Mouse (Mus musculus): ENCODE data around the gene Scube2. TPM values are rescaled to one million over a fixed set of nuclear protein-coding genes. Genes with fewer than 3 reads are reported as not detected.

The Scube2 gene
- polyA plus RNA-seq, 1 experiment from 2014 or later, result 3.2 TPM

DNA sequence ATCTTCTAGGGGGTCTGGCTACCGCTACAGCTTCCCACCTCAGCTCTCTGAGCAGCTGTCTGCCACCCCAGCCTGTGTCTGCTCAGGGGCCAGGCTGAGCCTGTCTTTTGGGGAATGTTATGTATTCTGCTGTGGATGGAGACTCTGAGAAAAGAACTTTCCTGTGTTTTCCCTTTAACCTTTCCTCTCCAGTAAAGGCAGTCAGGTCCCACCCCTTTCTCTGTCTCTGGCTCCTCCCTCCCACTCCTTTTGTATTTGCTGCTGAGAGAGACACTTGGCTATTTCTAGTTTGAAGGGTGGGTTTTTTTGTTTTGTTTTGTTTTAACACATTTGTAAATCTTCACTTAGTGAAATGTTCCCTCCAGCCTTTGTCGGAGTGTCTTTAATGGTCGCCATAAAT, 1.2 kb upstream of the Scube2 start:
- H3K4me2 ChIP-seq (replicated peaks; ENCODE audit: low read depth, low read length), result no peak overlapping the region
- no peak overlapping the region for H3K9ac ChIP-seq (ENCODE audit: low read depth, low read length)
- WGBS, result 29% methylated on average over 3 of the region's 3 CpGs
- H3K27ac ChIP-seq (ENCODE audit: low read depth, low read length), result no peak overlapping the region
- ATAC-seq (ENCODE audit: low FRiP score) (peak; percentile 25; the same call in 1 of the 2 replicates), DNase-seq (ENCODE audit: low spot score) (peak; percentile 28)
- no peak overlapping the region for H3K4me3 ChIP-seq (ENCODE audit: low read depth, low read length)
- H3K4me1 ChIP-seq (replicated peaks; ENCODE audit: control insufficient read depth, insufficient read depth, low read length), result peaks cover 3% of the 10 kb centered on the region; the same call in 1 of the 2 replicates
- no peaks in the 10 kb centered on the region for H3K36me3 ChIP-seq (ENCODE audit: control insufficient read depth, insufficient read depth, low read length)
- peaks cover 6% of the 10 kb centered on the region; the same call in 1 of the 2 replicates for H3K27me3 ChIP-seq (ENCODE audit: control insufficient read depth, insufficient read depth, low read length)
- no peaks in the 10 kb centered on the region for H3K9me3 ChIP-seq (ENCODE audit: control insufficient read depth, low read length)

DNA sequence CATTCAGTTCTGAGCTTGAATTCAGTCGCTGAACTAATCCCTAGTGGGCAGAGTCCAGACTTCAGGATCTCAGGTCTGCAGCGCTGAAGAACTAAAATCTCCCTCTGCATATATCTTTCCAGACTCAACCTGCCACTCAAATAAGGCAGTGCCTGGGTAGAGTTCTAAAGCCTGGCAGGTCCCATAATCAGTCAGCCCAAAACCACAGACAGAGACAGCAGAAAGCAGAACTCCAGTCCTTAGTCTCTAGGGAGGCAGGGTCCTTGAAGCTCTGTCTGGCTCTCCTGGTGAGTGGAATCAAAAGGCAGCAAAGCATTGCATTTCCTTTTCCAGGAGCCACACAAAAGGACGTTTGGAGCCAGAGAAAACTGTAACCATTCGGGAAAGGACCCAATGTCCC, 1.9 kb downstream of the Scube2 start:
- DNase-seq (ENCODE audit: low spot score) (no peak), ATAC-seq (ENCODE audit: low FRiP score) (no peak)
- H3K27ac ChIP-seq (ENCODE audit: low read depth, low read length), result no peak overlapping the region
- peaks cover 6% of the 10 kb centered on the region; the same call in 1 of the 2 replicates for H3K27me3 ChIP-seq (ENCODE audit: control insufficient read depth, insufficient read depth, low read length)
- 17% methylated on average over 4 of the region's 4 CpGs for WGBS
- H3K4me1 ChIP-seq (replicated peaks; ENCODE audit: control insufficient read depth, insufficient read depth, low read length), result peaks cover 3% of the 10 kb centered on the region; the same call in 1 of the 2 replicates
- H3K36me3 ChIP-seq (ENCODE audit: control insufficient read depth, insufficient read depth, low read length), result no peaks in the 10 kb centered on the region
- H3K9me3 ChIP-seq (ENCODE audit: control insufficient read depth, low read length), result no peaks in the 10 kb centered on the region
- H3K9ac ChIP-seq (ENCODE audit: low read depth, low read length), result no peak overlapping the region
- no peak overlapping the region for H3K4me3 ChIP-seq (ENCODE audit: low read depth, low read length)
- H3K4me2 ChIP-seq (replicated peaks; ENCODE audit: low read depth, low read length), result no peak overlapping the region

DNA sequence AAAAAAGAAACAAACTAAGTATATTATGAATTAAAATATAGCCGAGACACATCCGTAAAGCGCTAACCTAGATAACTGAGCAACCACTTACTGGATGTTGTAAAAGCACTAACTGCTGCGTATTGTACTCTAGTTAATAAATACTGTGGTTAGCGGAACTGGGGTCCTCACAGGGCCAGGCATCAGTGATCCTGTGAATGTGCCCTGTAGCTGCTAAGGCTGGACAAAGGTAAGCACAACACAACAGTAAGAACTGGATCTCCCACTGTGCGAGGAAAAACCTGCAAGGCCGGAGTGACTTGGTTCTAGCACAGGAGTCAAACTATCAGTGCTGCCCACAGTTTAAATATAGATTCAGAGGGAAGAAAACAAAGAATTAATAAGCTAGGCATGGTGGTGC, 5.3 kb downstream of the Scube2 start:
- Histone ChIP-seq H3K9ac (ENCODE audit: low read depth, low read length) (no peak overlapping the region), H3K4me2 (replicated peaks; ENCODE audit: low read depth, low read length) (no peak overlapping the region), H3K27ac (ENCODE audit: low read depth, low read length) (no peak overlapping the region), H3K4me3 (ENCODE audit: low read depth, low read length) (no peak overlapping the region), H3K36me3 (ENCODE audit: control insufficient read depth, insufficient read depth, low read length) (no peaks in the 10 kb centered on the region), H3K4me1 (replicated peaks; ENCODE audit: control insufficient read depth, insufficient read depth, low read length) (no peaks in the 10 kb centered on the region), H3K27me3 (ENCODE audit: control insufficient read depth, insufficient read depth, low read length) (peaks cover 6% of the 10 kb centered on the region; the same call in 1 of the 2 replicates), H3K9me3 (ENCODE audit: control insufficient read depth, low read length) (no peaks in the 10 kb centered on the region)
- DNase-seq (ENCODE audit: low spot score) (no peak), ATAC-seq (ENCODE audit: low FRiP score) (no peak)
- 83% methylated on average over 7 of the region's 7 CpGs for WGBS

DNA sequence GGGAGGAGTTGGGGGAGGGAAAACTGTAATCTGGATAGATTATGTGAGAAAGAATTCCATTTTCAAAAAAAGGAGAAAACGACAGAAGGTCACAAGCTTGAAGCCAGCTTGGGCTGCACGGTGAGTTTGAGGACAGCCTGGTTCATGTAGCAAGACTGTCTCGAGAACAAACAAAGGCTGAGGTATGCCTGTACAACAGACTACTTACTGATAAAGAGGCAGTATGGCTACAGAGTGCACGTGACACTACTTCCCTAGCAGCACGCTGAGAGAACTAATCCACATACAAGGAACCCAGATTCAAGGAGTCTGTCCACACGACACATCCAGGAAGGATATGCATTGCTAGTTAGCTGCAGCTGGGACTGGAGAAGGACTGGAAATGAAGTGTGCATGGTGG, 6.1 kb downstream of the Scube2 start:
- ATAC-seq (ENCODE audit: low FRiP score) (no peak), DNase-seq (ENCODE audit: low spot score) (no peak)
- H3K4me3 ChIP-seq (ENCODE audit: low read depth, low read length), result no peak overlapping the region
- H3K36me3 ChIP-seq (ENCODE audit: control insufficient read depth, insufficient read depth, low read length), result no peaks in the 10 kb centered on the region
- no peak overlapping the region for H3K9ac ChIP-seq (ENCODE audit: low read depth, low read length)
- 77% methylated on average over 6 of the region's 6 CpGs for WGBS
- no peaks in the 10 kb centered on the region for H3K4me1 ChIP-seq (replicated peaks; ENCODE audit: control insufficient read depth, insufficient read depth, low read length)
- H3K4me2 ChIP-seq (replicated peaks; ENCODE audit: low read depth, low read length), result no peak overlapping the region
- no peak overlapping the region for H3K27ac ChIP-seq (ENCODE audit: low read depth, low read length)
- no peaks in the 10 kb centered on the region for H3K9me3 ChIP-seq (ENCODE audit: control insufficient read depth, low read length)
- H3K27me3 ChIP-seq (ENCODE audit: control insufficient read depth, insufficient read depth, low read length), result no peaks in the 10 kb centered on the region

DNA sequence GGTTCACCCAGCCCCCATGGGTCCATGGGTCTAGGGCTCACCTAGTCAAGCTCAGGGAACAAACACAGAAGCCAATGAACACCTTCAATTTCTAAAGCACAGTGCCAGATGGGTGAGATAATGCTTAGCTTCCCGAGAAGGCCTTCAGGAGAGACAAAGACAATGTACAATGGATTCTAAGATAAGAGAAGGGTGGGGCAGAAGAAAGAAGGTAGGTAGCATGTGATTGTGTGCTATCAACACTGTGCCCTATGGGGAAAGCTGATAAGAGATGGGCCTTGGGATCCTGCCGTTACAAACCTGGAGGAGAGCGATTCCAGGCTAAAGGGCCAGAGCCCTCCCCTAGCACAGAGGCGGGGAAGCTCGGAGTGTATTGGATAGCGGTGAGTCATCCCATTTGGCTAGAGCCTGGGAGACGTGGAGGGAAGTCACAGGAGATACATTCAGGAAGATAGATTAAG, 12.7 kb downstream of the Scube2 start:
- DNase-seq (ENCODE audit: low spot score) (no peak), ATAC-seq (ENCODE audit: low FRiP score) (no peak)
- H3K36me3 ChIP-seq (ENCODE audit: control insufficient read depth, insufficient read depth, low read length), result no peaks in the 10 kb centered on the region
- H3K27me3 ChIP-seq (ENCODE audit: control insufficient read depth, insufficient read depth, low read length), result no peaks in the 10 kb centered on the region
- H3K4me1 ChIP-seq (replicated peaks; ENCODE audit: control insufficient read depth, insufficient read depth, low read length), result peaks cover 4% of the 10 kb centered on the region
- 60% methylated on average over 7 of the region's 7 CpGs for WGBS
- no peak overlapping the region for H3K4me3 ChIP-seq (ENCODE audit: low read depth, low read length)
- no peak overlapping the region for H3K4me2 ChIP-seq (replicated peaks; ENCODE audit: low read depth, low read length)
- H3K9me3 ChIP-seq (ENCODE audit: control insufficient read depth, low read length), result no peaks in the 10 kb centered on the region
- no peak overlapping the region for H3K27ac ChIP-seq (ENCODE audit: low read depth, low read length)
- H3K9ac ChIP-seq (ENCODE audit: low read depth, low read length), result no peak overlapping the region

DNA sequence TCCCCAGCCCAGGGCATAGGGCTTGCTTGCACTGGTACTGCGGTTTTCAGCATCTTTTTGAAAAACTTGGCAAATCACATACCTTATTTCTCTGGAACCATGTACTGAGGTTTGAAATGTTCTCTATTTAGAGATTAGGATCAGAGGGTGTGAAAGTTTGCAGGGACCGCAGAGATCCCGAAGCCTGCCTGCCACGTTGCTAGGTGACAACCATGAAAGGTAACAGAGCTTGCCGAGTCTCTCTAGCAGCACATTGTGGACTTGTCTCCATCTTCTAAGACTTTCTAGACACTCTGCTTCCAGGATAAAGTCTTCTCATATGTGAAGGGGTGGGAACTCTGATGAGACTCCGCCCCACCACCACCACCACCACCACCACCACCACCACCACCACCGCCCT, 13.5 kb downstream of the Scube2 start:
- H3K27me3 ChIP-seq (ENCODE audit: control insufficient read depth, insufficient read depth, low read length), result no peaks in the 10 kb centered on the region
- no peak for ATAC-seq (ENCODE audit: low FRiP score)
- H3K9ac ChIP-seq (ENCODE audit: low read depth, low read length), result no peak overlapping the region
- no peaks in the 10 kb centered on the region for H3K36me3 ChIP-seq (ENCODE audit: control insufficient read depth, insufficient read depth, low read length)
- H3K4me3 ChIP-seq (ENCODE audit: low read depth, low read length), result no peak overlapping the region
- H3K9me3 ChIP-seq (ENCODE audit: control insufficient read depth, low read length), result no peaks in the 10 kb centered on the region
- DNase-seq (ENCODE audit: low spot score), result no peak
- H3K4me1 ChIP-seq (replicated peaks; ENCODE audit: control insufficient read depth, insufficient read depth, low read length), result peaks cover 4% of the 10 kb centered on the region
- no peak overlapping the region for H3K27ac ChIP-seq (ENCODE audit: low read depth, low read length)
- no peak overlapping the region for H3K4me2 ChIP-seq (replicated peaks; ENCODE audit: low read depth, low read length)
- WGBS, result 83% methylated on average over 7 of the region's 7 CpGs

DNA sequence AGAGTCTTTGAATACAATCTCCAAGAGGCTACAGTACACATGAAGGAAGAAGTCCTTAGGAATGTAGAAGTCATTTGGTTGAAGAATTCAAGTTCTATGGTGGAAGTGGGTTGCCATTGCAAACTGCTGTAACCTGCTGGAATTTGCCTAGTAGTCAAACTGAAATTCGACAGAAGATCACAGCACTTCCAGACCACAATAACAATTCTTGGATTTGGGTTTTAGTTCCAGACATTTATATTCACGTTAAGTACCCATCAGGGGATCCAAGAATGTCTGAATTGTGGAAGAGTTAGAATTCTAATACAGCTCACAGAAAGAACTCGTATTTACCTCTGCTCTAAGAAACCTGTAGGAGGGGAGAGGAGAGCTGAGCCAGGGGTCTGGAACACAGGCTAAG, 14.9 kb downstream of the Scube2 start:
- Histone ChIP-seq H3K27me3 (ENCODE audit: control insufficient read depth, insufficient read depth, low read length) (no peaks in the 10 kb centered on the region), H3K9ac (ENCODE audit: low read depth, low read length) (no peak overlapping the region), H3K4me1 (replicated peaks; ENCODE audit: control insufficient read depth, insufficient read depth, low read length) (peaks cover 4% of the 10 kb centered on the region), H3K9me3 (ENCODE audit: control insufficient read depth, low read length) (no peaks in the 10 kb centered on the region), H3K36me3 (ENCODE audit: control insufficient read depth, insufficient read depth, low read length) (no peaks in the 10 kb centered on the region), H3K4me2 (replicated peaks; ENCODE audit: low read depth, low read length) (no peak overlapping the region), H3K27ac (ENCODE audit: low read depth, low read length) (peak overlapping the region; percentile 62; the same call in 1 of the 2 replicates), H3K4me3 (ENCODE audit: low read depth, low read length) (no peak overlapping the region)
- no peak for DNase-seq (ENCODE audit: low spot score)
- ATAC-seq (ENCODE audit: low FRiP score), result 0 out of 2 replicates have a peak, but pooled peaks have one; percentile 31
- WGBS, result 49% methylated on average over 3 of the region's 3 CpGs

DNA sequence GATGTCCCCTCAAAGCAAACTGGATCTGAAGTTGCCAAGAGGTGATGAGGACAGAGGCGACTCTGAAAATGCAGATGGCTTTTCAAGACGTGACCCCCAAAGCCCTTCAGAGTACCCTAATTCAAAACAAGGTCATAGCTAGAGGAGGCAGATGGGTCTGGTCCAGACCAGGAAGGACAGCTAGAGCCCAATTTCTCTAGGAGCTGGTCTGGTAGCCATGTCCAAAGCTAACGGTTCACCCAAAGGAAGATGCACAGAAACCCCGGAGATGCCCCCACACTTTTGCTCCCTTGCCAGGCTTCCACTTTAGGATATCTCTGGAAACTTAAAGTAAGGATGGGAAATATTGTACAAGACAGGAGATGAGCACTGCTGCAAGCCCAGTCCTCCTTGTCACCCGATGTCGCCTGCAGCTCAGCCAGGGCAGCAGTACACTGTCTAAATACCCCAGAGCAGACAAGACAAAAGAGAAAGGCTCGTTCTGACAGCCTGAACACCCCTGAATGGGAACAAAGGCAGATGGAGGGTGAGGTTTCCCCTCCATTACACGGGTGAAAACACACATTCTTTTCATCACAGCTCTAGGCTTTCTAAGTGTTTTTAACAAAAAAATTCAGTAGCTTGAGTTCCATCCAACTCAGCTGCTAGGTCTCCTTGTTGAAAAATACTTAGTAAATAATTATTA, 15.6 kb downstream of the Scube2 start:
- no peak overlapping the region; the same call in 1 of the 2 replicates for H3K4me2 ChIP-seq (replicated peaks; ENCODE audit: low read depth, low read length)
- no peaks in the 10 kb centered on the region for H3K9me3 ChIP-seq (ENCODE audit: control insufficient read depth, low read length)
- H3K27me3 ChIP-seq (ENCODE audit: control insufficient read depth, insufficient read depth, low read length), result no peaks in the 10 kb centered on the region
- peak overlapping the region; percentile 62; the same call in 1 of the 2 replicates for H3K27ac ChIP-seq (ENCODE audit: low read depth, low read length)
- peaks cover 4% of the 10 kb centered on the region for H3K4me1 ChIP-seq (replicated peaks; ENCODE audit: control insufficient read depth, insufficient read depth, low read length)
- 34% methylated on average over 8 of the region's 8 CpGs for WGBS
- ATAC-seq (ENCODE audit: low FRiP score) (peak; percentile 80), DNase-seq (ENCODE audit: low spot score) (peak; percentile 49)
- H3K9ac ChIP-seq (ENCODE audit: low read depth, low read length), result no peak overlapping the region
- no peaks in the 10 kb centered on the region for H3K36me3 ChIP-seq (ENCODE audit: control insufficient read depth, insufficient read depth, low read length)
- H3K4me3 ChIP-seq (ENCODE audit: low read depth, low read length), result no peak overlapping the region
